Mouse (Mus musculus): ENCODE data around the gene Hcrt.
A peak's percentile ranks its signal among the peaks of the same experiment; 100 is the strongest.

DNA sequence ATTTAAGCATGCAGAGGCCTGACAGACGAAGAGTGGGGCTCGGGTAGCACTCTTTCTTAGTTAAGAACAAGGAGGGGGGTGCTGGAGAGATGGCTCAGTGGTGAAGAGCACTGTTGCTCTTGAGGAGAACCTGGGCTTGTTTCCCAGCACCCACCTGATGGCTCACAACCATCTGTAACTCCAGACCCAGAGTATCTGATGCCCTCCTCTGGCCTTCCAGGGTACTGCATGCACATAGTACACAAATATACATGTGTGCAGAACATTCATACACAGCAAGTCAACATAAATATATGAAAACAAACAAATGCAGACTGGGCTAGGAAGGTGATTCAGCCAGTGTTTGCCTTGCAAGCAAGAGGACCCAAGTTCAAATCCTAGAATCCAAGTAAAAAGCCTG, 48.4 kb upstream of the Hcrt start:
- peak; percentile 52 for TF ChIP-seq CTCF (IDR thresholded peaks at IDR 0.05; ENCODE audit: low read depth)
- no peak for TF ChIP-seq EP300 (IDR thresholded peaks at IDR 0.05; ENCODE audit: low read depth)
